Mouse (Mus musculus): ENCODE results near the gene Slc7a14.
"Not testable (repeated sequence)": the region's sequence is repeated elsewhere in the genome, so short reads cannot be mapped to it uniquely, and the experiment has no call there.

Gene Slc7a14

DNA sequence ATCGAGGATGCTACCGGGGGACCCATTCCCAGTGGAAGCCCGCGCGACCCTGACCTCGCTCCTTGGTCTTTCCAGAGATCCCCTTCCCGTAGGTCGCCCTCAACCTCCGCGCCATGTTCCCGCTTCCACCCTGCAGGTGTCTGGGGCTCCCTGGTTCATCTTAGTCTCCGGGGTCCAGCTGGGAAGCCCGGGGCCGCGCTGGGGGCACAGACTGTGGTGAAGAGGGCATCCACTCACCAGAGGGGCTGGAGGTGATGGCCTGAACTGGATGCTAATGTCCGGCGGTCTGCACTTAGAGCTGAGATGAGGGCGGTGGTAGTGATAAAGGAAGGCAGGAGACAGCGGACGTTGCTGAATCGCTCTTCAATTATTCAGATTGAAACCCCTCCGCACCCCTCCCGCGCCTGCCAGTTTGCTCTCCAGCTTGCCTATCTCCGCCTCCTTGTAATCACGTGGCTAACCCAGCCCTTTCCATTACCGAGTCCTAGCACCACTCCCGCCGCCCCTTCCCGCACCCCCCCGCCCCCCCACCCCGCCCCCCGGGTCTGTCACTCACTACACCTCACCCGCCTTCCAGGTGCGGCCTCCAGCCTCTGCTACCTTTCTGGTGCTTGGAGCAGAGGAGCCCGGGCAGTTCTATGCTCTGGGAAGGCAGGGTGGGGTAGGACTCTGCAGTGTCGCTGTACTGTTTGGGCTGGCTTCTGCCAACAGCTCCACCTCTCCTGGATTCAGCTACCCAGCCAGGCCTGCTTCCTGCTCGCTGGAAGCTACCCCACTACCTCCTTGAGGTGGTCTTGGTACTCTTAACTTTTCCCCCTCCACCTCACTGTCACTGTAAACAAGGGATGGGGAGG lies at the start of gene Slc7a14:
Gene Slc7a14, minus strand, starts transcription at position 445 of the 854 bp plus-strand sequence.
- no peak for DNase-seq

DNA sequence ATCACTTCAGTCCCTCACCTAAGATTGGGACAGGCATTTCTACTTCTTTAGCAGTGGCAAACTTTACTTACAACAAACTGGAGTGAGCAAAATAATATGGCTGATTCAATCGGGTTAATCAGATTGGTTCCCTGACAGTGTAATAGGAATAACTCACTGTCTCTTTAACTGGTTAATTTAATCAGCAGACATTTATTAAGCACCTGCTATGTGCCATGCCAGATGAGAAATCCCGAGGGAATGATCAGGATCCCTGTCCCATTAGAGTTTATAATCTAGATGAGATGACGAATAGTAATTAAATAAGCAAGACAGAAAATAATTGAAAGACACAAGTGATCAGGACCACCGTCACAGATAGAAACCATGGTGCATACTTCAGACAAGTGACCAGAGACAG lies 36.4 kb upstream of the Slc7a14 start:
- no peak for DNase-seq

DNA sequence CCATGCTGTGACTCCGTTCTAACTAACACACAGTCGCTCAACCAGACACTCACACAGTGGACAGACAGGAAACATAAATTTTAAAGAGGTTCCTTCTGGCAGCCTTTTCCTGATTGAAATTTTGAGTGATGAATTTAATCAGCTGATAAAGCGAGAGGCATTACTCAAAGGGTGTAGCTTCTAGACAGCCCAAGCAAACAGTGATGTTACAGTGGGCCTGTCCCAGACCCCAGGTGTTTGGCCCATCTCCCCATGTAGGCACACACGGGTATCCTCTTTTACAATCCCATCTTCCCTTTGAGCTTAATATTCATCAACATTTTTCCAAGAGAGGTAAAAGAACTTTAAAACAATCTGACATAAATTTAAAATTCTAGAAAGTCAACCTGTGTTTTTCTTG lies 35.6 kb upstream of the Slc7a14 start:
- DNase-seq: no peak

DNA sequence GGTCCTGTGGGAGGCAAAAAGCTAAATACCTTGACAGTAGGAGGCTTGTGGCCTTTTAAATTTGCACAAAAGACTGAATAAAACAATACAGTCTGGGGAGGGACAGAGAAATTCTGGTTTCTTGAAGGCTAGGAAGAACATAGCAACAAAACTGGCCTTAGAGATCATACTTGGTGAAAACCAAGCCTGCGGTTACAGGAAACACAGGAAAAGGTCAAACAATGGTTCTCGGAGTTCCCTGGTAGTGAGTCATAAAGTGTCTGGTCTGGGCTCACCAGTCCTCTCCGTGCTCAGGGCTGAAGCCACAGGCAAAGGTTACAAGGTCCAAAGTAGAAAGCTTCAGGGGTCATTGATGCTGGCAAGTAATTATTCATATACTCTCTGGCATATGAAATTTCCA lies 29.1 kb upstream of the Slc7a14 start:
- DNase-seq: peak in 1 of 2 experiments; percentile 4

DNA sequence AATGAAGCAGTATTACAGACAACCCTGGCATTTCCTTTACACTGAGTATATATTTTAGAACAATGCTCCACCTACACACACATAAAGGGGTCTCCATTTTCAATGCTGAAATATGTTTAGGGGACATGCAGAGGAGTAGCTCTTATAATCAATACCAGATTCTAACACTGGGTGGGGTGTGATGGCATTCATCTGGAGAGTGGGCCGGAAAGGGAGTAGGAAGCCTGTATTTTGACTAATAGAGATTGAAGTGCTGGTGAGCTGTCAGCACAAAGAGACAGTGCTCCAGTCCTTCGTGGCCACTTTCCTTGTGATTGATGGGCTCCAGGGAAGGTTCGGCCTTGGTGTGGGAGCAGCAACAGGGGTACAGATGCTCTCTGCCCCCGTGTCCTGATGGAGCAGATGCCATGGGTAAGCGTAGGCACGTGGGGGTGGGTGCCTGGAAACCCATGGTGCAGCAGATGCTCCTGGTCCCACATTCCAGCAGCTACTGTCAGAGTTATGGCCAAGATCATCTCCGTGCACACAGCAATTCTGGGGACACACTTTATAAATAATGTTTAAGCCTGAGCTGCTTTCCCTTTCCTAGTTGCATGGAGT lies 18.2 kb upstream of the Slc7a14 start:
- DNase-seq: no peak

DNA sequence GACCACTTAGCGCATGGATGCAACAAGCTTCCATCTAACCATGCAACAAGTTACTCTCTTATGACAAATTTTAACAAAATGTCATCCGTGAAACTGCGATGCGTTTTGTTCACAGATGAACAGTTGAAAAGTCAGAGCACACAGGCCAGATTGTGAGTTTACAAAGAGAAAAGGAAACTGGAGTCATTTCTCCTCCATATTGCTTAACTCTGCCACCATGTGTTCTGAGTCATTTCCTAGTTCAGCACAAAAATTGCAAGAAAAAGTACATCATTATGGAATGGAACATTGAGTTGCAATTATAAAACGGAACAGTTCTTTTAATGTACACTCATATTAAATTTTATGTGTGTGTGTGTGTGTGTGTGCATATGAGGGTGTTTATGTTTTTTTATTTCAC lies 17.6 kb upstream of the Slc7a14 start:
- DNase-seq: no peak

DNA sequence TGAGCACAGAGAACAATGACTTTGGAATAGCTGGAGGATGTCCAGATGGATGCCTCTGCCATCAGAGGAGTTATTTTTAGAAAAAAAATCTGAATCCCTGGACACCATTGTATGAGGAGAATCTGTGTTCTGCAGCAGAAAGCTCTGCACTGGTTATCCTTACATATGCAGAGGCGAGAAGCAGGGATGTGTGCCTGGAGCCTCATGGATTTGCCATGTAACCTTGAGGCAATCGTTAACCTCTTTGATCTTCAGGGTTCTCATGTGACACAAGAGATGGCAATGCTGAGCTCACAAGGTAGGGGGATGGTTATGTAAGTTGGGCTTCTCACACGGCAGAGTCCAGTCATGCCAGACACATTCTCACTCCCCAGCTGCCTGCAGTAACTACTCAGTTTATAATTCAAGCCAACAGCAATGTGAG lies 14.1 kb upstream of the Slc7a14 start:
- no peak for DNase-seq

DNA sequence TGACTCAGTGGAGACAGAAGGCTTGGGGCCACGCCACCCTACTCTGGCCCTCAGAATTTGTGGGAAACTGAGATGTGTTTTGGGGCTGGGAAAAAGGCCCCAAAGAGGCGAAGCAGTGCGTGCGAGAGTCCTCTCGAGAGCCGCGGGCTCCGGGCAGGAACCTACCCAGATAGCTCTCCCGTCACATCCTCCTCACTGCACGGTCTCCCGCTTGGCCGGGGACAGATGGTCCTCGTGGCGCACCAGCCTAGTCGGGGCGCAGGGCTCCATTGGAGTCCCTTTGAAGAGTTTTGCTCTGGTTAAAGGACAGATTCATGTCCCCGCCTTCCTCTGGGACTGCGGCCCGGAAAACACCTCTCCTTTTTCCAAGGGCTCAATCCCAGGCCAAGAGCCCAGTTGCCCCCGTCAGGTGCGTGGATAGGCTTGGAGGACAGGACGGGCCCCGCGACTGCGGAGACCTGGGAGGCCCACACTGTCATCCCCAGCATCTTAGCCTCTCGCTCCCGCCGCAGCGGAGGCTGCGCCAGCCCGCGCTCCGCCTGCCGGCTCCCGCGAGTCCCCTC lies 726 bp downstream of the Slc7a14 start:
- no peak for DNase-seq

DNA sequence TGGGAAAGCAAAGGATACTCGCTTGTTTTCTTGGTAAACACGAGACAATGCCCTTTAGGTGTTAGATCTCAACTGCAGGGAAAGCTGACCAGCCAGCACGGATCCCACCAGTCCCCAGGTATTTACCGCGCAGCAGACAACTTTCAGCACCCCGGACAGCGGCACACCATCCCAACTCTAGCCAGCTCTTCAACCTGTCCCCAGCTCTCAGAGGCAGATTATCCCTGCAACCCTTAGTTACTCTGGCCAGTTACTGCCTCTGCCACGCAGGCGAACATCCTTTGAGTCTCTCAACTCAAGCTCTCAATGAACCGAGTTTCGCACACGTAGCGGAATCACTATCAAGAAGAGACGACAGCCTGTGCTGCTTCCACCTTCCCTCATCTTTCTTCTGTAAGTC lies 1.3 kb downstream of the Slc7a14 start:
- peak in 1 of 2 experiments; percentile 35 for DNase-seq

DNA sequence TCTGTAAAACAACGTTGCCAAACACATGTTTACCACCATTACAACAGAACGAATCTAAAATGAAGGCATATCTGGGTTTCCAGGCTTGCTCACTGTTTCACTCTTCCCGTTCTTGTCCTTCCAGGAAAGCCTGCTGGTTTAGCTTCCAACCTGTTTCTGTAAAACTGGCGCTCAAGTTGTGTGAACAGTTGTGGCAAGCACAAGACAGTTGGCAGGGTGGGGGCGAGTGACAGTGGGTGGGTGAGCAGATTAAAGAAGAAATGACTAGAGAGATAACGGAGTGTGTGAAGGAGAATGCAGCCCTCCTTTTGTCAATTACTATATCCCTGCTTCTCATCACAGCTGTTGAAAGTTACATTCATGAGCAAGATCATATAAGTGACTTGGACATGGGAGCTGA lies 2.2 kb downstream of the Slc7a14 start:
- DNase-seq: no peak

DNA sequence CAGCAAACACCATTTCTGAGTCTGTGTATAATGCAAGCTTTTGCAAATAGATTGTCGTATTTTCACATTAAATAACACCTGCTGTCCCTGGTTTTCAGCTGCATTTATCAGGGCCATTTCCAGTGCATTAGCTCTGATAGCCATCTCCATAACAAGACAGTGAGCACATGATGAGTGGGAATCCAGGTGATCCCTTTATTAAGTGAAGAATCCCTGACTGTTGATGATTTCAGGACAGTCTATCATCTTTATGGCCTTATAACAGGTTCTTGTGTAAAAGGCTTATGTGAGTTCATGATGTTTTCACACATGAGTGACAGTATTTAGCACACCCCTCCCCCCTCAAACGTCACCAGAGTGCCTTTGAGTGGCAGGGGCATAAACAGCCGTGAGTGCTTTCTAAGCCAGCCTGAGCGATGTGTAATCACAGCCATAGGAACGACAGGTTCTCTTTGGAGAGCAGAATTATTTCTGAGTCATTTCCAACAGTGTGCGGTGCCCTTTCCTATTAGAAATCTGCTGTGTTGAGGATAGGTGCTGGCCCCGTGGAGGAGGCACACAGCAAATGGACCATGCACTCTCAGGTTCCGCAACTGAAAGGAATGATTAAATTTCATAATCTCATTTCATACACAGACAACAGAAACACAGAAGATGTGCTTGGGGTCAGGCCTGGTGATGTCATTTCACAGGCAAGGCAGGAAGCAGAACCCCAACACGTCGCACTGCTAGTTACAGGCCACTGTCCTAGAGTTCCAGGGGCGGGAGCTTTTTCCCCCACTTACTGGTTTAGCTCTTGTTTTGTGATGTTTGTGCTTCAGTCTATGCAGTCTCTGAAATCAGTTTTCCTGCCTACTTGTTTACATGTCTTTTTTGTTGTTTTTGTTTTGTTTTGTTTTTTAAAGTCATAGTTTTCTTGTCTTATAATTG lies 18.2 kb downstream of the Slc7a14 start:
- DNase-seq: no peak

DNA sequence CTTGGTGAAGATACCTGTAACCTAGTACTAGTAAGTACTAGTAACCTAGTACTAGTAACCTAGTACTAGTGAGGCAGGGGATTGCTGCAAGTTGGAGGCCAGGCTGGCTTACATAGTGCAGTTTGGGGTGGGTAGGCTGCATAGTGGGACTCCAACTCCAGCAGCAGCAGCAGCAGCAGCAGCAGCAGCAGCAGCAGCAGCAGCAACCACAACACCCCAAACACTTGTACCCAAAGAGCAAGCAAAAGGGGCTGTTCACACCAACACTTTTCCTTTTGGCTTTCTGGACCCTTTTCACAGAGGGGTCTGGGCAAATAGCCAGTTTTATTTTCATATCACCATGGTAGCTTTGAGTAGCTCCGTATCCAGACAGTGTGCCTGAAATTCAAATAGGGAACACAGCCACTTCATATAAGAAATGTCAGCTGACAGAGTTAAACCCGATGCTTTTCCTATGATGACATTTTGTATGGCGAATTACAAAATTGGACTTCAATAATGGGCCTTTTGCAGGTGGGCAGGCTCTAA lies 22.7 kb downstream of the Slc7a14 start:
- no peak for DNase-seq

DNA sequence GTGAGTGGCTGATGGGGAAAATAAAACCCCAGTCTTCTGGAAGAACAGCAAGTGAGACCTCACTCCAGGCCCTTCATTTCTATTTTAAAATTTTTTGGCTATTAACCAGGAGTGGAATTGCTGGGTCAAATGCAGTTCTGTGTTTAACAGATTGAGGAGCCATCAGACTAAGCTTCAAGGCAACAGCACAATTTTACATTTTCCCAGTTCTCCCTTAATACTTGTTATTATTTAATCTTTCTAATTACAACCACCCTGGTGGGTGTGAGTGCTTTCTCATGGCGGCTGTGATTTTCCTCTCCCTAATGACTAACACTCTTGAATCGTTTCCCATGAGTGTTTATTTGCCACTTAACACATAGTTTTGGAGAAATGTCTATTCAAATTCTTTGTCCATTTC lies 29.1 kb downstream of the Slc7a14 start:
- DNase-seq: no peak

DNA sequence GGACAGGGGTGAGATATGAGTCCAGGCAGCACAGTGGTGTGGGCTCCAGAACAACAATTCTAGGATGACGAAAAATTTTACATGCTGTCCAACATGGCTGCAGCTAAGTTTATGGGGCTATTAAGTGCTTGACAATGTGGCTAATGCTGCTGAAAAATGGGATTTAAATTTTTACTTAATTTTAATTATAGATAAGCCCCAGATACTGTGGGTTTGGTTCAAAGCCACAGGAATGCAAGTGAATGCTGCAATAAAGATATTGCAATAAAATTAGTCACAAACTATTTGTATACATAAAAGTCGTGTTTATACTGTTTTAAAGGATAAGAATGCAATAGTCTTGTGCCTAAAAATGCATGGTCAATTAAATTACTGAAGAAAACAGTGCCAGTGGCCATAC lies 35.3 kb downstream of the Slc7a14 start:
- no peak for DNase-seq

DNA sequence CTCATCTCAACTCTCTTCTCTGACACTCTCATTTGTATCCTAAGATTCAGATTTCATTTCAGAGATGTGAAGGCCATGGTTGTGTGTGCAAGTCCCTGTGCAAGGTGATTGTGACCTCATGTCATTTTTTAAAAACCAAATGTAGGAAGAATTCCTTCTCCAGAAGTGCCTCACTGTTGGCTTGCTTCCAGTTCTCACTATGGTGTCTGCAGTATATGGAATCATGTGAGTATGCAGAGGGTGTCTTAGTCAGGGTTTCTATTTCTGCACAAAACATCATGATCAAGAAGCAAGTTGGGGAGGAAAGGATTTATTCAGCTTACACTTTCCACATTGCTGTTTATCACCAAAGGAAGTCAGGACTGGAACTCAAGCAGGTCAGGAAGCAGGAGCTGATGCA lies 36.9 kb downstream of the Slc7a14 start:
- not testable (repeated sequence) for DNase-seq

DNA sequence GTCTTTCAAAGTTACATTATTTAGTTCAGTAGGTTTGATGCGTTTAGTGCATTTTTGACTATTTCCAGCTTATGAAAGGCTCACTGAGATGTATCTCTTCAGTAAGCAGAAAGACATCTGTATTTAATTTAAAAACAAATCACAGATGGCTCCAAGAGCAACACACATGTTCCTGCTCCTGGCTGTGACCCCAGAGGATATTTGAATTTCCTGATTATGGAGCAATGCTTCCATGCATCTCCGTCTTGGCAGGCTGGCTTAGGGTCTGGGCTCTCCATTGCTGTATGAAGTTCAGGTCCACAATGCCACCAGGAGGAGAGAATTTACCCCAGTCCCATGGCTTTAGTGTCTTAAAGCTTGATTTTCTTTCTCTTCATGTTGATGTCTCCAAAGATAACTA lies 37.5 kb downstream of the Slc7a14 start:
- DNase-seq: no peak

DNA sequence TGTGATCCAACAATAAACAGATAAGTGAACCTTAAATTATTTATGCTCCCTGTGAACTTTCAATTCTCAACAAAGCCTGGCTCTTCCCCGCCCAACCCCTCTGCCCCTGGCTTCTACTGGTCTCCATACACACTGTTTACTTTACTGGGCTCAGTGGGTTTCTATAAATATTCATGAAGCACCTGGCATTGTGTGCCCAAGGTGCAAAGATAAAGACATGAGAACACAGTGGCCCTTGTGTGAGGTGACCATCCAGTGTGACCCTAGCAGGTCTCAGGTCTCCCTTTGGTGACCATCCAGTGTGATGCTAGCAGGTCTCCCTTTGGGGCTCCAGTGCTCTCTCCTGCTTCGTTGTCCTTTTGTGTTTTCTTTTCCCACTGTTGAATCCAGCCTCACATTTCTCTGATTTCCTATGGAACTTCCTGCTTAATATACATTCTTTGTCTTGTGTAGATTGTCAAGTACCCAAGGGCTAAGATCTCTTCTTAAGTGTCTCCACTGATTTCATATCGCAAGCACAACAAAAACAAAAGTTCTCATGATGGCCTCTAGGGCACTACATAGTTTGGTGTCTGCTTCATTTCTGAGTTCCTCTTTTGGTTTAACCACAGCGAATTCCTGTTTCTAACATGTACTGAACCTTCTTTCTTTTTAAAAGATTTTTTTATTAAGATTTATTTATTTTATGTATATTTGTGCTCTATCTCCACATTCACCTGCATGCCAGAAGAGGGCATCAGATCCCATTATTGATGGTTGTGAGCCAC lies 40.4 kb downstream of the Slc7a14 start:
- DNase-seq: no peak

DNA sequence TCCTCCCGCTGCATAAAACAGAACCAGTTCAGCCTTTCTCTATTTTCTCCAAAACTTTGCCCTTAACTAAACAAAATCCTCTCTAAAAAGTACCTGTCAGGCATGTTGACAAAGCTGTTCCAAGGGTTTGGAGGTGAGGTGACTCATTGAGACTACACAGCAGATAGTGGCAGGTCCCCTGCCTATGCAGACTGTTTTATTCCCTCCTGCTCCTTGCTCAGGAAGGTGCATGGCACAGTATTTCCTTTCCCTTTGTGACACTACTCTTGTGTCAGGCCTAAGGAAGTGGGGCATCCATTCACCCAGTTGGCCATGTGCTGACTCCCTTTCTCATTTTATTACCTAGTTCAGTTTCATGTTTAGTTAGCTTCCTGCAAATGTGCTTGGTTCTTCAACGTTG lies 42.3 kb downstream of the Slc7a14 start:
- no peak for DNase-seq

DNA sequence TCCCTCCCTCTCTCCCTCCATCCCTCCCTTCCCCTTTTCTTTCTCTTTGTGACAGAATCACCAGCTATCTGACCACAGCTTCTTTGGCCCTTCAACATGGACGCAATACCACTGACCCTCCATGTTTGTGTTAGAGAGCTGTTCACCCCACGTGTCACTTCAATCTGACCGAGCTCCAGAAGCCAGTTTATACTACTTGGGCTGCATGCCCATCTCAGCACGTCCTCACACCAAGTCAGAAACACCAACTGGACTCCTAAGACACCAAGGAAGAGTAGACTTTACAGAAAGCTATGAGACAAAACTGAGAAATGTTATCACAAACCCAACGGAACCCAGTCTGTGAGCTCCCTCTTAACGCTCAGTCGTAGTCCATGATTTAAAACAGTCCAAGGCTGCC lies 43.2 kb downstream of the Slc7a14 start:
- DNase-seq: no peak

DNA sequence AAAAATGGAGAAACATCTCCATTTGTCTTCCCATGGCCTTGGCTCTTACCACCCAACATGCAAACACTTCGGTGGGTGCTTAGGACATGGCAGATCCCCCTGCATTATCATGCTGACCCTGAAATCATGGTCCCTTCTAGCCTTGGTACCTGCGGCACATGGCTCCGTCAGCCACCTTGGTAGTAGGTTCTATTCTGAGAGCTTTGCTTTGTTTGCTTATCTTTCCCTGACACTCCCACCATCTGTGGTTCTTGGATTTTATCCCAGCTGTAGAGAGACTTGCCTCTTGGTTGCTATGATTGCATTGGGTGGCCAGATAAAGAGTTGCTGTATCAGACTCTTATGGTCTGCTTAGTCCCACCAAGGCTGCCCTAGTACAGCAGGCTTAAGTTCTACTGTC lies 46.6 kb downstream of the Slc7a14 start:
- no peak for DNase-seq

DNA sequence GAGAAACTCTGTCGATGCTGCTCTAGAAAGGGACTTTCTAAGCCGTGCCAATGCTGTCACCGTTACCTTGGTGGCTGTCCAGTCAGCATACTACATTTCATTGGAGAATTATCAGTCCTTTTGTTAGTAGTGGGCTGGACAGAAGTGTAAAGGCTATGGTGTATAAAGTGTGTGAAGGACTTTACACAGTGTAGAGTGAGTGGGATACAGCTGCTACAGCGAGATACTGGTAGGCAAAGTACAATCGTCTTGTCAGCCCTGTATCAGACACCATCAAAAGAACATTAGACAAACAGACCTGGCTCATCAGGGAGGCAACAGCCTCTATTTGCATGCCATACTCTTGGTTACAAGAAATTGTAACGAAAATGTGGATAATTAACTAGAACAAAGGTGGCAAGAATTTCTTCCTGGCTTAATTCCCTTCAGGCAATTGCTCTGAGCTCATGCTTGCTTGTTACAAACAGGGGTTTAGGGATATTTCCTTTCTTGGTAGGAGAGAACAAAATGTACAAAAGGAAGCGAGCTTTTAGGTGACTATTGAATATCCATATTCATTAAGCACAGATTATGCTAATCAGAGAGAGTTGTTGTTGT lies 48.7 kb downstream of the Slc7a14 start:
- no peak for DNase-seq

DNA sequence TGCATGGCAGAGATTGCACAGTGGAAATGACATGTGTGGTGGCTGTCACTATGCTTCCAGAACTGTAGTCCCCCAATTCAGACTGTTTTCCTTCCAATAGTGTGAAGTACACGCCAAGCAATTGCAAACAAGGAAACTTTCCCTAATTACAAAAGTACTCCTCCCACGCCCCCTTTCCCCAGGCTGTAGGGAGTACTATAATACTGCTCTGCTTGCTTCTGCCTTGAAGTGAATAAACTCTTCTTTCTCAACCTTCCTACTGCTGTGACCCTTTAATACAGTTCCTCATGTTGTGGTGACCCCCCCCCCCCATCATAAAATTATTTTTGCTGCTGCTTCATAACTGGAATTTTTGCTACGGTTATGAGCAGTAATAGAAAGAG lies 49.2 kb downstream of the Slc7a14 start:
- no peak for DNase-seq

Data from kidney, adult 8-10 months (tissue).